Comparison of ENCODE assay signal across 9 mouse cellular contexts in genomic region chr4:141822979-141823378, GRCm38 (mm10). TPM values are rescaled to one million over a fixed set of nuclear protein-coding genes. Genes with fewer than 3 reads are reported as not detected.
DNase-seq lines count a peak whose midpoint lies in the region; ATAC-seq and TF ChIP-seq lines count a peak whose summit lies in the region.
"Had no signal": no experiment of that assay in that cellular context is flagged by ENCODE, and none has a peak within 500 bp of the region (broad histone marks: within the 10 kb centered on the region; RNA-seq: fewer than 3 reads in every experiment).

No protein-coding gene starts in this region.

- H3K27ac ChIP-seq in gastrocnemius, adult 2 months = no peak overlapping the region
- H3K27ac ChIP-seq: limb, embryonic 15.5 days had no signal

- no peak overlapping the region for H3K4me3 ChIP-seq in gastrocnemius, adult 2 months
- H3K4me3 ChIP-seq: limb, embryonic 15.5 days had no signal

- intact Hi-C loops in gastrocnemius, adult 2 months (cut with DNase I) = loop anchor here (10.0 kb wide), 1 partner anchor 208 kb away; the partner anchor contains the start of gene Tmem82

- TF ChIP-seq CTCF in gastrocnemius, adult 2 months (IDR thresholded peaks at IDR 0.05) = no peak

- ATAC-seq in erythroid progenitor cell, adult 5-6 weeks (replicated peaks; ENCODE audit: low FRiP score, poor library complexity, severe bottlenecking) = peak; percentile 70

- DNase-seq in lung, adult 18-20 months = peak; percentile 28 to 42
- DNase-seq in lung, postnatal 14 days = no peak
- peak; percentile 91 for DNase-seq in R1 (ENCODE audit: low read depth, low spot score)
- peak; percentile 33 to 36 for DNase-seq in lung, postnatal 4 days
- DNase-seq in gastrocnemius, adult 2 months = no peak
- DNase-seq in left cerebral cortex, adult 11 months (ENCODE audit: low spot score) = no peak
- no peak for DNase-seq in cerebellum, adult 11 months

RNA-seq across cellular contexts. Expression of gene Cela2a, which starts 3.0 kb away (rescaled TPM):
- total RNA-seq in erythroid progenitor cell, adult 5-6 weeks (2015; ENCODE audit: low replicate concordance) = not detected in 2 replicates
- not detected in 2 replicates for total RNA-seq in erythroid progenitor cell, adult 5-6 weeks (2017; ENCODE audit: low replicate concordance)
- total RNA-seq in gastrocnemius, adult 2 months (2021) = not detected

RNA-seq across cellular contexts. Expression of gene Ctrc, which starts 23.2 kb away (rescaled TPM):
- total RNA-seq in erythroid progenitor cell, adult 5-6 weeks (2015; ENCODE audit: low replicate concordance) = not detected in 2 replicates
- total RNA-seq in erythroid progenitor cell, adult 5-6 weeks (2017; ENCODE audit: low replicate concordance) = not detected in 2 replicates
- not detected for total RNA-seq in gastrocnemius, adult 2 months (2021)

RNA-seq across cellular contexts. Expression of gene Casp9, which starts 29.6 kb away (rescaled TPM):
- 19.8 and 22.2 TPM in 2 replicates for total RNA-seq in erythroid progenitor cell, adult 5-6 weeks (2015; ENCODE audit: low replicate concordance)
- total RNA-seq in erythroid progenitor cell, adult 5-6 weeks (2017; ENCODE audit: low replicate concordance) = 10.4 and 19.3 TPM in 2 replicates
- 1 to 10 TPM; 2.2 to 2.5 TPM for total RNA-seq in gastrocnemius, adult 2 months (2021)

RNA-seq across cellular contexts. Expression of gene Dnajc16, which starts 32.2 kb away (rescaled TPM):
- 16.2 and 25.2 TPM in 2 replicates for total RNA-seq in erythroid progenitor cell, adult 5-6 weeks (2015; ENCODE audit: low replicate concordance)
- 11.3 and 15.1 TPM in 2 replicates for total RNA-seq in erythroid progenitor cell, adult 5-6 weeks (2017; ENCODE audit: low replicate concordance)
- 10 to 100 TPM; 12.6 to 12.9 TPM for total RNA-seq in gastrocnemius, adult 2 months (2021)

RNA-seq across cellular contexts. Expression of gene Efhd2, which starts 51.7 kb away (rescaled TPM):
- 18.7 and 21.8 TPM in 2 replicates for total RNA-seq in erythroid progenitor cell, adult 5-6 weeks (2015; ENCODE audit: low replicate concordance)
- total RNA-seq in erythroid progenitor cell, adult 5-6 weeks (2017; ENCODE audit: low replicate concordance) = 11.4 and 18.8 TPM in 2 replicates
- 1 to 10 TPM; 5.2 to 6.1 TPM for total RNA-seq in gastrocnemius, adult 2 months (2021)

Comparison
In these comparisons a context has a peak if more than half of its experiments do, and no peak if none do; other contexts are left out.
1. DNase-seq: peak in lung, adult 18-20 months (2 of 2), R1 (single experiment) and lung, postnatal 4 days (2 of 2); none in lung, postnatal 14 days (single experiment), gastrocnemius, adult 2 months (single experiment), left cerebral cortex, adult 11 months (single experiment) and cerebellum, adult 11 months (single experiment).